Mouse (Mus musculus): Measurements from ENCODE around the gene Car12.
"Not testable (repeated sequence)": the region's sequence is repeated elsewhere in the genome, so short reads cannot be mapped to it uniquely, and the experiment has no call there.

Car12 gene

DNA sequence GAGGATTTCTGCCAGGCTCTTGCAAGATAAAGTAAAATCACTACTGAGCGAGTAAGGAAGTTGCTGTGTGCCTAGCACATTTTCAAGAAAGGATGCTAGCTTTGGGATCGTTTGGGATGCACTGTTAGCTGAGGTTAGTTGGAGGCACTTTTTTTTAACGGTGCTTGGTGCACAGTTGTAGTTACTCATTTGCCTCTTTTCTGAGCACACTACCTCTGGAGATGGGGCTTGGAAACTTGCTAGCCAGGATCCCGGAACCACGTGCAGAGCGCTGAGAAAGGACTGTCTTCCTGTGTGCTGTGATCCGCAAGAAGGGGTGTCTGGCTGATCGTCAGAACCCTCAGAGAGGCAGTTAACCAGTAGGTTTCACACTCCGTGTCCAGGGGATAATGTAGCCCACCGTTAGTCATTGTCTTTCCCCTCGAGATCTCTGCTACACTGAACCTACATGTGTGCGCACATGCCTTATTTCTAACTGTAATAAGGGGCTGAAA is 583 bp downstream of the Car12 start:
- no peak for DNase-seq

DNA sequence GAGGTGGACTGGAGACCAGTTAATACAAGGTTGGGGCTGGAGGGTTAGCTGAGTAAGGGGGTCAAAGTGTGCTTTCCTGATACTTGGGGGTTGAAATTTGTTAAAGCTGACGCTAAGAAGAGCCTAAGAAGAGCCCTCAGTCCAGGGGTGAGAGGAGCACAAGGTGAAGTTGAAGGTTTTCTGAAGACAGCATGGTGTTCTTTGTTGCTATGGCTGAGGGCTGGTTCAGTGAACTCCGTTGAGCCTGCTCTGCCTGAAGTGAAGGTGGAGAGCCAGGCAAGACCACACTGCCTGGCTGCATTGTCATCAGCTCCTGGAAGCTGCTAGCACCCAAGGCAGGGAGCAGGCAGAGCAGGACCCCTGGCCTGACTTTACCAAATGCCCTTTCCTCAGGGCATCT is 1.9 kb downstream of the Car12 start:
- no peak for DNase-seq

DNA sequence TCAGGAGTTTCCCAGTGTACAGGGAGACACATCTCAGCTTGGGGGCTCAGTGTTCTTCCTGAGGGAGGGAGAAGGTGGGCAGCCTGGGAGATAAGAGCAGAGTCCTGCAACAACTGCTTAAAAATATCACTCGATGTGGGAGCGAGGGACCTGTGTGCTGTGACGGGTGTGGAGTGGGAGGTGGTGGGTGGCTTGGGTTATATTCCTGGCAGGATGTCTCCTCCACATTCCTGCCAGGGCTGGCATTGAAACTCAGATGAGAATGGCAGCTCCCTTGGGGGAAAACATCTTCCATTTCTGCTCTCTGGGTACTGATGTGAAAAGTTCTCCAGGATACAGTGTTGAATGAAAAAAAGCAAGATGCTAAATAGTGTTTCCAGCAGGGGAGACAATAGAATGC is 3.0 kb downstream of the Car12 start:
- DNase-seq, result no peak

DNA sequence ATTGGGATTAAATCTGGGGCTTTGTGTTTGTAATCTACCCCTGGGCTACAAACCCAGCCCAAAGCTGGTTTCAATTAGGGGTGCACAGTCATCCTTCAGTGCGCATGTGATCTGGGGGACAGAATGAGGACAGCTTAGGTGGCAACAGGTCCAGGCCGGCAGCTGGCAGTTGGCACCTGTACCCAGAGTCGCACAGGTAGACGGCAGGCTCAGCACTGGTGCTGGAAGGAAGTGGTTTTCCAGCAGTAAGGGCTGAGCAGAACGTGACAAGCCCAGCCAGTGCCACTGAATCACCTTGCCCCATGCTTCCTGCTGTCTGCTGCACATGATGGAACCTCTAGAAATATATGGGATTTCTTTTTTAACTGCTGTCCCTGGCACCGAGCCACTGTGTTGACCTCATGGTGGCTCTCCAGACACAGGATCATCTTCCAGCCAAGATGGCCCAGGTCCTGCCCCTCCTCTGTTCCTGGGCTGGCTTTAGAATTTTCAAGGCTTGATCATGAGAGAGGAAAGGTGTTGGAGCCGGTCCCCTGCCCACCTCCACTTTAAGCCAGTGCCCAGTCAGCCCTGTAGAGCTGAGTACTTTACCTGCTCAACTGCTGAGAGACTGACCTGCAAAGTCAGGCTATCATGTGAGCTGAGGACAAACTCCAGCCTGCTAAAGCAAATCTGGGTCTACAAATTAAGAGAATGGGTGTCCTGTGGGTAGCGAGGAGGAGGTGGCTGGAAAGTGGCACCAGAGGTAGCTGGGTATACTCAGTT is 7.4 kb downstream of the Car12 start:
- DNase-seq, result no peak

DNA sequence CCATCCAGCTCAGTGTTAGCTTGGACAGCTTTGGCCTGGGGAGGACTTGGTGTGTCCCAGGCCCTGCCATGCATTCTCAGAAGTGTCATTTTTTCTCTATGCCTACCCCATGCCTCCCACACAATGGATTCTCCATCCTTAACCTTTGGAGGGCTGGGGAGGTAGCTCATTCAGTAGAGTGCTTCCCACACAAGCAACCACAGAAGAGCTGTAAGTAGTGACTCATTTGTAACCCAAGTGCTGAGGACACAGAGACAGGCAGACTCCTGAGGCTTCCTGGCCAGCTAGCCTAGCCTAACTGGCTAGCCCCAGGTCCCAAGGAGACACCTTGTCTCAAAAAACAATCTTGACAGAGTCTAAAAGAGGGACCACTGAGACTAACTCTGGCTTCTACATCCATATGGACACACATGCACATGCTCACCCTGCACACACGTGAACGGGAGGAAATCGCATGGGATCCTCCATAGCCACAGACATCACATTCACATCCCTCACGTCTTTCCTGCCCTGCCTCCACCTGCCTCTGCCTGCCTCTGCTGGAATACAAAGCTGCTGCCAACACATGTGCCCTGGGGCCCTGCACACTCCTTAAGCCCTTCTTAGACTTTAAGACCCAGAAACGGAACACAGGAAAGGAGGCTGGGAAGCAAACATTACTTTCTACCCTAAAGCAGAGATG is 8.8 kb downstream of the Car12 start:
- no peak for DNase-seq

DNA sequence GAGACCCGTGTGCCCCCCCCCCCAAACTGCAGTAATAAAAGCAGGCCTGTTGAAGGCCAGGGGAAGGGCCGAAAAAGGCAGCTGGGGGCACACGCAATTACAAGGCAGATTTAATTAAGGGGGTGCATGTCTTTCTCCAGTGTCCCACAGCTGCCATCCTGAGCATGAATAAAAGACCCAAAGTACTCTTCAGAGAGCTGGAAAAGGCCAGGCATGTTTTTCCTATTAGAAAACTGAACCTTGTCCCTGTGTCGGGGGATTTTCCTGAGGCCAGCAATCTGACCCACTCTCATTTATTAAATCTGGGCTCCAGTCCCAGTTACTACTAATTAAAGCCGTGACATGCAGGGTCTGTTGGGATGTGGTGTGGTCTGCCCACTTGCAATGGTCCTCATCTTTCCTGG is 9.4 kb downstream of the Car12 start:
- no peak for DNase-seq

DNA sequence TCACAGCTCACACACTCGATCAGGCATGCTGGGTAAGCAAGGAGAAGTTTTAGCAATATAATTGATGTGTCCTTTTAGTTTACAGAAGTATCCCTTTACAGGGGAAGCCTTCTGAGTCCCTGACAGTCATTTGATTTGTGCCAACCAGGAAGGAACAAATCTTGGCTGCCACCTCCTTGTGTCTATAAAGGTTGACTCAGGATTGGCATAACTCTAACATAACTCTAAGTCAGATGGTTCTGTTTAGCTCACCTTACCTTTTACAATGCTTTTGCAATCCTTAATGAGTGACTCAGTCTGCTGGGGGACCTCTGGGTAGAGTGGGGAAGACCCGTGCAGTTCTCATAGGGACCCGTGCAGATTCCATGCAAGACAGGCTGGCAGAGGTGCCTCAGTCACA is 12.1 kb downstream of the Car12 start:
- DNase-seq, result no peak

DNA sequence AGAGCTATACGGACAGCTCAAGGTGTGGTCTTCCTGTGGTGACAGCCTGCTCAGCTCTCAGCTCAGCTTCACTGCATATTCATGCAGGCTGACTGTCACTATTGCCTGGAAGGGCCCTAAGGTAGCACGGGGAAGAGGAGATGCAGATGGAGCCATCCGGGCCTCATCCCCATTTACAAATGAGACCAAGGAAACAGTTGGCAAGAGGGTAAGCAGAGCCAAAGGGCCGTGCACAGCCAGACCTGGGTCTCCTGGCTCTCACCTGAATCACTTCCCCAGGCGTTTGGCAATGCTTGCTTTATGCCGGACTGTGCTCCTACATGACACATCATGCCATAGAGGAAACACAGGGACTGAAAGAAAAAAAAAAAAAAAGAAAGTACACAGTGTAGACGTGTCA is 13.8 kb downstream of the Car12 start:
- DNase-seq, result peak; percentile 54 to 58

DNA sequence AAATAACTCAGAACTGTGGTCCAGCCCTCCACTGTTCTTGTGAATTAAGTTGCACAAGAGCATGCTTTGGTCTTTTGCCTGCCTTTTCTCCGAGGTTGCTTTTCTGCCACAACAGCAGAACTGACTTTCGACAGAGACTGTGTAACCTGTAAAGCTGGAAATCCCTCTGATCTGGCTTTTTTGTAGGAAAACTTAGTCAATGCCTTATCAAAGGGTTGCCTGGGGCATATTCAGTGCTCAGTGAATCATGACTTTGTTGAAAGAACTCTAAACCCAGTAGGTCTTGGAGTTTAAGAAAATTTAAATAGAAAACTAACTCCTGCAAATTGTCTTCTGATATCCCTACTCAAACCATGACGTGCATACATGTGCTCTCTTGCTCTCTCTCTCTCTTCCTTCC is 17.1 kb downstream of the Car12 start:
- DNase-seq, result no peak

DNA sequence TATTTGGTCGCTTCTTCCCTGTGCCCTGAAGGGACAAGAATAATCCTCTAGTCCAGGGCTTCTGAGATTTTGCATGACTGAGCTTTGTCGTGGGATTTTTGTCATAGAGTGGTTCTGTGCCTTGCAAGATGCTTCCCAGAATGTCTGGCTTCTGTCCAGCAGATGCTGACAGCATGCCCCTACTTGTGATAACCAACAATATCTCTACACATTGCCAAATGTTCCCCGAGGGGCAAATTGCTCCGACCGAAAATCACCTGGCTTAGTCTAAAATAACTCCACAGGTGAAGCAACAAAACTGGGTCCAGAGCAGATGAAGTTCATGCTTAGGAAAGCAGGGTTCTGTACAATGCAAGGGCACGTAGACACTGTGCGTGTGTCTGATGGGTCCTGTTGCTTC is 17.8 kb downstream of the Car12 start:
- DNase-seq, result no peak

DNA sequence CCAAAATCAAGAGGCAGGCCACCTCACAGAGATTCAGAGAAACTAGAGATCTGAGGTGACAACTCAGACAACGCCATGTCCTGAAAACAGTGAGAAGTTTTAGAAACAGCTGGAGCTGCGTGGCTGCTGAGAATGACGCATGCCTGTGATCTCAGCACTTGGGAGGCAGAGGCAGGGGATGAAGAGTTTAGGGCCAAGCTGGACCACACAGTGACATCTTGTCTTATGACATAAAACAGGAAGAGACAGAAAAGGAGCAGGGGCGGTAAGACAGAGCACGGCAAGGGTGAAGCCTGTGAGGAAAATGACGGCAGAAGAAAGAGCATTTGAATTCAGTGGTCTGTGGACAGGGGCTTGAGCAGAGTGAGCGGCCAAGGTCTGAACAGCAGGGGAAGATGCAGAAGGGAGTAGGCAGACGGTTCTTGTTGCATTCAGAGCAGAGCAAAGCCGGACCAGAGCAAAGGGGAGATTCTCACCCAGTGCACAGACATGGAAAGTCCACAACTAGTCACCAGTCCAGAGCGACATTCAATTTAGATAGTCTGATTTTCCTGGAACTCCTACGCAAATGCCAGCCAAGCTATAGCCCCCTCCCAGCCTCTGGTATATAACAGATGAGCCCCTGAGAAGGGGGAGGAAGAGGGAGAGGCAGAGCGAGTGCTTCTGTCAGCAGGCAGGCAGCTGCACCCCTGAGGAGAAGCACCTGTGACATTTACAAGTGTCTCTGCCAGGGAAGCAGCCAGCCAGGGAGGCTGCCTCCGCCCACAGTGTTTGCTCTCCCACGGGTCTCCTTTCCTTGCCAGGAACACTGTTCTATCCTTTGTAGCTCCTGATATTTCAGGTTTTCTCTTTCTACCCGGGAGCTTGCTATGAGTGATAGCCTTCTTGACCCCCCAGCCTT is 19.6 kb downstream of the Car12 start:
- peak; percentile 82 to 84 for DNase-seq

DNA sequence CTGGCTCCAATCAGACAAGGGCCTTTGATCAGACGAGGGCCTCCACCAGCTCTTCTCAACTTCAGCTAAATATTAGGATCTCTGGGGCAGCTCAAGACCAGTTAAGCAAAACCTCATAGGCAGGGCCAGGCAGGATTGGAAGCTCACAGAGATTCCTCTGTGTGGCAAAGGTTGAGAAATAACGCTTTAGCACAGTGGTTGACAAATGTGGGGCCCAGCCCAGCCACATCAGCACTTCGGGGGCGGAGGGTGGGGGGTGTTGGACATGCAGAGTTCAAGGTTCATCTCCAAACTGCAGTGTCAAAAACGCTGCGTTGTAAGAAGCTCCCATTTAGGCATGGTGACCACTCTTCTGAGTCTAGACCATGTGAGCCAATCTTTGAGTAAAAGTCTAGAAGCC is 21.1 kb downstream of the Car12 start:
- DNase-seq, result no peak

DNA sequence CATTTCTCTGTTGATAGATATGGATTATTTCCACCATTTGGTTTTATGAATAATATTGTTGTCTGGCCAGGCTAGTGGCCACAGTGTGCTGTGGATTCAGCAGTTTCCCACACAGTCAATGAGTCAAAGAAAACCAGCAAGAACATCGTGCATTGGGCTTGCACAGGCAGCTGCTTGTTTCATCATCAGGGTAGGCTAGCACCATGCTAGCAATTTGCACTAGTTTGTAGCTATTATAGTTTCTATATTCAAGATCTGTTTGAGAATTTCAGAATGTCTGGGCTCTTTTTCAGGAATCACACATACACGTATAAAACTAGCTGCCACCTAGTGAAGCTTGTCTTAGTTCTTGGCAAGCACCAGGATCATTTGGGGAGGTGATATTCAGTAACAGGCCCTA is 21.6 kb downstream of the Car12 start:
- DNase-seq, result no peak

DNA sequence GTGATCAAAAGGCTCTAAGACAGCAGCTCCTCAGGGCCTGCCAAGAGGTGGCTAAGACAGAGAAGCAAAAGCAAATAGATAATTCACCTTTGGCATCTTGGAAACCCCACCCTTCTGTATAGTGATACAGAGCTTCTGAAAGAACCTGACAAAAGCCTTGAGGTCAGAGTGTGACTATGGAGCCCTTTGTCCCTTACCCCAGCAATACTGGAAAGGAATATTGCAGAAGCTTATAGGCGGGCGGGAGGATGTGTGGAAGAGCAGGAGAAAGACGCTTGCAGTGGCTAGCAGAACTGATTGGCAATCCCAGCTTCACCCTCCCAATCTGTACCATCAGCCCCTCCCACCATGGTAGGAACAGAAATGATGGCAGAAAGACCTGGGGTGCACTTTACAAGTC is 22.5 kb downstream of the Car12 start:
- DNase-seq, result no peak

DNA sequence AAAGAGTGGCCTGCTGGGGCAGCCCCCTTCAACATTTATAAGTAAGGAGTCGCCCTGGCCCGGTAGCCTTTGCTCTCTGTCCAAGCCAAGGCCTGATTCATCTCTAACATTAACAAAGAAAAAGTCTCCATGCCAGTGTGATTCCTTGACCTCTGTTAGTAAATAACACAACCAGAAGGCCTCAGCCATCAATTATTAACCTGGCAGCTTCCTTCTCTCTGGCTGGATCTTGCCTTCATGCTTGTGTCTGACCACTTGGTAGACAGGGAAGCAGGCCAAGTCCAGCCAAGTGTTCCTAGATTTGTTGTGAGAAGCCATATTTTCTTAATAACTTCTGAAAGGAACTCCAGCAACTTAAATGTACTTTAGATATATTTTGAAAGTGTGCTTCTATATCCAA is 23.1 kb downstream of the Car12 start:
- DNase-seq, result no peak

DNA sequence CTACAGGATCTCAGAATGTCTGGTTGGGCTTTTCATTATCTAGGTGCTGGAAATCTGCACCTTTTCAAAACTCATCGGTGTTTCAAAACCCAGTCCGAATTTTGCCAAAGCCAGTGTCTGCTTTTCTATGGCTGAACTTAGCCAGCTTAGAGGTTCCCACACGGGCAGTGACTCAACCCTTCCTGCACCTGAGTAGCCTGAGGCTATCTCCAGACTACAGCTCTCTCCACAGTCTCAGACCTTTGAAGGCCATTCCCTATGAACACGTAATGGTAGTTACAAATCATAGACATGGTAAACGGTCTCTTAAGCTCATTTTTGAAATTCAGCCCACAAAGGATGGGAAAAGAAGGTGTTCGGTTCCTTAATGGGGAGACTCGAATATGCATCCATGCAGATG is 26.0 kb downstream of the Car12 start:
- DNase-seq, result no peak

DNA sequence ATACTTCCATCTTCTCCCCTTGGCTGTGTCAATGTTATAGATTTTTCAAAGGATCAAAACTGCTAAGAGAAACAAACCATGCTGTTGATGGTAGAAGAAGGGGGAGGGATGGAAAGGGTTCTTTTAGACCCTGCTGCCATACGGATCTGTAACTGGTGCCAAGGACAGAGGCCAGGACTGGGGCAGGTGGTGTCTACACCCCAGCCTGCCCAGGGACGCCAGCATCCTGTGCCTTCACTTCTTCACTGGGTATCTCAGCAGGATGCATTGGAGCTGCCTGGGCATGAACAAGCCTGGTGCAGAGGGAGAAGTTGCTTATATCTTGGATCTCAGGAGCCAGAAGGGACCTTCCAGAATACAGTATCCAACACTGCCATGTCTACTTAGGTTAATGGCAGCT is 31.0 kb downstream of the Car12 start:
- DNase-seq, result peak in 1 of 2 experiments; percentile 26

DNA sequence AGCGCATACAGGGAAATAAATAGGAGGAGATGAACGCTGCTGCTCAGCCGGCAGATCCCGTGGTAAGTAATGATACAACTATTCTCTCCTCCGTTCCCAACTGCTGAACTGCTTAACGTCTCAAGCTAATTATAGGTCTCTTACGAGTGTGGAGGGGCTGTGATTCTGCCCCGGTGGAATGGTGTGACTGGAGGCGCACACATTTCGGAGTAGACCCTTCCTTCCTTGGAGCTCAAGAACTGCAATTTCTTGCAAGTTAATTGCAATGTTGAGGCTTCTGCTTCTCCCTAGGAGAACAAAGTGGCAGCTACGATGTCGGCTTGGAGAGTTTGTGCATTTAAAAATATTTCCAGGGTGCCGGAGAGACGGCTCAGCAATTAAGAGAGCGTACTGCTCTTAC is 34.9 kb downstream of the Car12 start:
- DNase-seq, result no peak

DNA sequence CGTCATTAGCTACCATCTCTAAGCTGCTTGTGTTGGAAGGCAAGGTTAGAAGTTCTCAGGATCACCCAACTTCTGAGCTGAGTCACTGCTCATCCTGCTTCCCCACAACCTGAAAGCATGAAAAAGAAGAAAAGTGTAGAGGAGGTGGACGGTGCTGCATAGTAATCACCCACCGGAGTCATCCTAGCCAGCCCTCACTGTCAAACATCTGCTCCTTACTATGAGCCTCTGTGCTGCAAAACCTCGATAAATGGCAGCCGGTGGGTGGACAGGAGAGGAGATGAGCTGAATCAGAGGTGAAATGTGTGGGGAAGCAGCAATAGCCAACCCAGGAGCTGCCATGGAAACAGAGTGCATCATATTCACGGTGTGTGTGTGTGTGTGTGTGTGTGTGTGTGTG is 39.4 kb downstream of the Car12 start:
- no peak for DNase-seq

DNA sequence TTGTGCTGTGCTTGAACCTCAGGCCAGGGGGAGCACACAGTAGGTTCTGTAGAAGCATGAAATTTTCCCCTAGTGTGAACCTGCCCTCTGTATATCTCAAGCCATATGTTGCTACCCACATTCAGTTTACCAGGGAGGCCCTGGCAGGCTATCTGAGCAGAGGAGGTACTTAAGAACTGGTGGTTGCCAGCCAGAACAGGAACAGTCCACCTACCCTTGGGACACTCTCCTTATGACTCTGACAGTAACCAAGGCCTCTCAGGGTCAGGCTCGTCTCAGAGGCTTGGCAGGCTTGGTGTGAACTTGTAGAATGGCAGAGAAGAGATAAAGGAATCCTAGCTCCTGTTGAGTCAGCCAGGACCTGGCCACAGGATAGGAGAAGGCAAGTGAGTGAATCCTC is 47.5 kb downstream of the Car12 start:
- no peak for DNase-seq

DNA sequence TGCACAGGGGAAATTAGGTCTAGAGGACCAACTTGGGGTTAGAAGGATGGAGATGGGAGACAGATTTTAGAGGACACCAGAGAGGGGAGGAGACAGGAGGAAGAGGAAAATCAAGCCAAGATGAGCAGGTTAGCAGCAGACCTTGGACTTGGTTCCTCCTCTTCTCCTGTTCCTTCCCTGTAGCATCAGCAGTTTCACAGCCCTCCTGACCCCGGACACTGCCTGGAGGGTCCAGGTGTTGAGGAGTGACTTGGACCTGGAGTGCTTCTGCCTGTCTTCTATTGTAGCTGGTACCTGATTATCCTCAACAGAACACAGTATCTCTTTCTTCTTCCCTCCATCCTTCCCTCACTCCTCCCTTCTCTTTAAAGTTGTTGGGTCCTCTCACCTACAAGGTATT is 55.2 kb downstream of the Car12 start:
- DNase-seq, result no peak

DNA sequence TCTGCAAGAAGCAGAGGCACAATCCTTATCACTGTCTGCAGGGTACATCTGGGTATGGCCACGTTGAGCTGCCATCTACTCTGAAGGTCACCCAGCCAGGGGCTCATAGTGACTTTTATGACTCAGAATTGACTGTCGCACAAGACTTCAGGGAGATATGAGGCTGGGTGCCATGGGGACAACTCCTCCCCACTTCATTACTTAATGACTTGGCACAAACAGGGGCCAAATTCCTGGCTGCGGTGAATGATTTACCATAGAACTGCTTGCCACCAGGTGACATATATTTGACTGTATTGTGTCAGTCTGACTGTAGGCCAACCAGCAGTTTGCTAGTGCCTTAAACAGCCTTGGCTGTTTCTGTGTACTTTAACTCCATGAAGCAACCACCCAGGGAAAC is 55.8 kb downstream of the Car12 start:
- DNase-seq, result no peak

DNA sequence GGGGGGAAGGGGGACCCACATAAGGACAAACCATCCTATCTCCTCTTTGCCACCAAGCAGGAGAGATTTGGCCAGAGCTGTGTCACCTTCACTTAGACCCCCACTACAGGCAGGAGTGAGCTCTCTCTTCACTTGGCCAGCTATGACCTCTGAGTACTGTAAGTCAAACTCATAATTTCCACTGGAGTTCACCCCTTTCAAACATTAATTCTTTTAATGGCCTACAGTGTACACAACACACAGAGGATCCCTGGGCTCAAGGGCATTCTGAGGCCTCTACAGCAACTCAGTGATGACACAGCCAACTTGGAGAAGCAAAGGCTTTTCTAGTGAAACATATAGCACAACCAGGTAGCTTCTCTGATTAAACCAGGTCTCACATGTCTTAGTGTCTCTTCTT is 57.2 kb downstream of the Car12 start:
- DNase-seq, result no peak

DNA sequence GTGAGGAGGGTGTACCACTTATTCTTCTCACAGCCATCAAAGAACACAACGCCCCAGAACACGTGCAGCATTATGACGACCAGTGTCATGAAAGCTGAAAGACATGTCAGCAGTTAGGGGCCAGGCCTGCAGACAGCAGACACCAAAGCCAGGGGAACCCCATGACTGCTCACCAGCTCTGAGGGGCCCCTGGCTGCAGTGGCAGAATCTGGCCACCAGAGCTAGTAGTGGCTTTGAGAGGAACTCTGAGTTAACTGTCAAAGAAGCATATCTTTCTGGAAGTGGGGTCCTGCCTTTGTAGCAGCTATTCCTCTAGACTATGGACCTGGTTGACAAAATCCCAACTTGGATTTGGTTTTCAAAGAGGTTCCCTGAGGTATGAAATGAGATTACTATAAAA is 71.1 kb downstream of the Car12 start:
- DNase-seq, result not testable (repeated sequence)
